Mouse (Mus musculus) CH12F3 (cell line): ENCODE measurements around the gene Igf2.

Source experiments
- in situ Hi-C: fragments of 300-500 bp; cut with MboI; formaldehyde crosslinking; loops from 2 replicates; pipeline ENCODE4 v1.14.3; 2020; ENCODE audit warnings: low sequenced_read_pairs

Gene Igf2

GRCm38 (mm10) chr7:142666659-142667058, at the start of gene Igf2:
Gene Igf2 (minus strand): TSS chr7:142666816.
- in situ Hi-C loops, result no loop called here

DNA sequence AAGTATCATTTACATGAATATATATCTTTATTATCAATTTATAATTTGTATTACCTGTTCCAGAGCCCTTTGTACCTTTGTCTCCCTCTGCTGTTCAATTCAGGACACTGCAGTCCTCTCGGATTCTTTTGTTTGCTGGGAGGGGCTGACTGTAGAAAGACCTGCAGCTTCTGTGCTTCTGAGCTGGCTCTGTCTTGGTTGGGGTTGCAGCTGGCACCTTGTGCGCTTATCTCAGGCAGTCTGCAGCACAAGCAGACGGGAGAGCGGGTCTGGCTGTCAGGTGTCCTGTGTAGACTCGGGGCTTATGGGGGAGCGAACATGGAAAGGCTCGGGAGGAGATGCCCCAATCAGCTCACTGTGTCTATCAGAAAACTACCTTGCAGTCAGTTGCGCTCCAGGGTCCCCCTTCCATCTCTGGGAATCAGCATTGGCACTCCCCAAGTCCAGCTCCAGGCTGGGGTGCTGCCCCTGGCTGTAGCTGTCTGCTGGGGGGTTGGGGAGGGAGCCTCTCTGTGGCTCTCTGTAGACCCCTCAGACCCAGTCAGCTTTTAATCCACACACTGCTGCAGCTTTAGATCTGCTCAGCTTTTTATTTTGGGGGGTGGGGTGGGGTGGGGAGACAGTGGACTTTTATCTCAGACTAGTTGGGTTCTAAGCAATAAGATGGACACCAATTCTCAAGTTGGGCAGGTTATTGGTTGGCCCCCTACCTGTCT, 48.3 kb upstream of the Igf2 start:
- in situ Hi-C loops, result no loop called here

- in situ Hi-C loops, result no loop called here
Observed at GRCm38 (mm10) chr7:142706873-142707272, 40.3 kb upstream of the Igf2 start.

- in situ Hi-C loops, result no loop called here
Observed at GRCm38 (mm10) chr7:142699334-142699860, 32.8 kb upstream of the Igf2 start.

GRCm38 (mm10) chr7:142678611-142679010, 12.0 kb upstream of the Igf2 start:
- in situ Hi-C loops, result loop anchor here (10.0 kb wide), 3 partner anchors 144 to 344 kb away; partner anchors contain the start of genes Mrpl23 and Syt8

- in situ Hi-C loops, result loop anchor here (10.0 kb wide), 3 partner anchors 141 to 341 kb away; partner anchors contain the start of genes Mrpl23 and Syt8
Observed at GRCm38 (mm10) chr7:142675644-142676043, 9.0 kb upstream of the Igf2 start.

DNA sequence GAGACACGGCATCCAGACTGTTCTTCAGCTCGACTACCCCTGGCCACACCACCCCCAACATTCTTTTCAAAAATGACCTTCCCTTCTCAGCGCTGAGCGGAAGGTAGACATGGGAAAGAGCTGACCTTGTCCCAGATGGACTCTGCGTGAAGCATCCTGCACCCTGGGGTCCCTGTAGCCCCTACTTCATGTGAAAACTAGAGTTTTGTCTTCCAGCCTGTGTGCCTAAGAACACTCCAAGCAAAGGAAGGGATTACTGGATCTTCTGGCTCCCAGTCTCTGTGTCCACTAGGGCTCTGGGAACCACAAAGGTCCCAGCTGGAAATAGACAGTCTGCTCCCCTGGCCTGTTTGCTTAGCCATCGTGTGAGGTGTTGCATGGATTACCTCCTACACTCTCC, 8.5 kb upstream of the Igf2 start:
- in situ Hi-C loops, result loop anchor here (10.0 kb wide), 3 partner anchors 140 to 340 kb away; partner anchors contain the start of genes Mrpl23 and Syt8

DNA sequence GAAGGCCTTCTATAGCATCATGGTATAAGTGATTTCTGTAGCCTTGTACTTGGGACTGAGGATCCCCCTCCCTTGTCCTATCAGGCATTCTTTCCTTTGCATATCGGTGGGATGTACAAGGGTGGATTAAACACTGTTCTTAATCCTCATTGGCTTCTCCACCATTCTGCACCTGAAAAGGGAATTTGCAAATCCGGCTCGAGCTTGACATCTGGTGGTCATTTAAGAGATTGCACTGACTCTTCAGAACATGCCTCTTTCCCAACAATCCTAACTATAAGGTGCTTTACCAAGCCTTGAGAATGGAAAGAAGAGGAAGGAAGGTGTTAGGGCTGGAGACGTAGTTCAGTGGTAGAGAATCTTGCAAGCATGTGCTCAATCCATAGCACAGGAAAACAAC, 5.5 kb upstream of the Igf2 start:
- in situ Hi-C loops, result loop anchor here (10.0 kb wide), 3 partner anchors 137 to 337 kb away; partner anchors contain the start of genes Mrpl23 and Syt8

DNA sequence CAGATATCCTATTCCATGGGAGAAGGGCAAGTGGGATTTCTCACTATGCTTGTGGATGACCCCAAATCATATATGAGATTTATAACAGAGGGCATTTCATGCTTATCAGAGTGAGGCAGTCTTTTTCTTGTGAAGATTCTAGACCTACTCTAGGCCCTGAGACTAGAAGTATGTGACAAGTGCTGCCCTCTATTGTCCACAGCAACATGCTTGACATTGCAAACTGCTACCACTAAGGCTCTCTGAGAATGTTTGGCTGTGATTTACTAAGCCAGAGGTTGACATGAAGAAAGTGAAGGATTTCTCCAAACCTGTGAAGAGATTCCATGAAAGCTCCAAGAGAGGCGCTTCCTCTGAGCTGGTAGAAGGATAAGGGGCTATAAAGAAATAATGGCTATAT, 4.5 kb upstream of the Igf2 start:
- in situ Hi-C loops, result loop anchor here (10.0 kb wide), 3 partner anchors 136 to 336 kb away; partner anchors contain the start of genes Mrpl23 and Syt8

DNA sequence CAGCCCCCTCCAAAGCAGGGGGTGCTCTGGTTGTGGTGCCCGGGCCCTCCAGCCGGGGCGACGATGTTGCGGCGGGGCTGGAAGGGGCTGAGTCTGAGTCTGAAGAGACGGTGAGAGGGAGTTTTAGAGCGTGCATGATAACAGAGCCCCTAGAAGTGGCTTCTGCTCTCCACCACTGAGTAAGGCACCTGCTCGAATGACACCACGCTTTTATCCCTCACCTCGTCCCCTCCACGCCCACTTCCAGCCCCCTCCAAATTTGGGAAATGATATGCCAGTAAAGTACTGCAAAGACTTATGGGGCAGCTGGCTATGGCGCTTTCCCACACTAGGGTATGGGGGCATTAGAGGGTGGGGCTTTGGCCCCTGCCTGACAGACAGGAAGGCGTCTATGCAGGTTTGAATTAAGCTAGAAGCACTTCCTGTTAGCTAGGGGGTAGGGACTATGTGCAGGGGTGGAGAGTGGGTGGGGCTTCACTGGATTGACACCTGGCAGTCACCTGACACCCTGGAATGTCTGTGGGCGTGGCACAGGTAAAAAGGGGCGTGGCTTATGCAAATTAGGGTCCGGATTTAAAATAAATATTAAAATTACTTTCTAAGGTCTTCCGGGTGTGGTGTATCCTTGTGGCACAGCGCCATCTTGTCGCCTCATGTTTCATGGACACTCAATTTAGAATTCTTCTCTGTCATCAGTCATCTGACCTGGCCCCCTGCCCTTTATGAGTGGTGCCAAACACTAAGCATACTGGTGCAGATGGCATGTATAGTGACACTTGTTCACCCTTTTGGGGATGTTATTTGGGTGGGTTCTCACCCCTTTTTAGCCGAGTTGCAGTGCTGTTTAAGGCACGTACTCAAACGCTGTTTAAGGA, 3.4 kb upstream of the Igf2 start, which contains the start of gene Gm49394:
Gene Gm49394 (minus strand): TSS at position 192 of the 875 bp plus-strand sequence.
- in situ Hi-C loops, result loop anchor here (10.0 kb wide), 3 partner anchors 135 to 335 kb away; partner anchors contain the start of genes Mrpl23 and Syt8

- in situ Hi-C loops, result no loop called here
Observed at GRCm38 (mm10) chr7:142668328-142668727, 1.7 kb upstream of the Igf2 start.

GRCm38 (mm10) chr7:142667521-142667920, 905 bp upstream of the Igf2 start:
- in situ Hi-C loops, result no loop called here

DNA sequence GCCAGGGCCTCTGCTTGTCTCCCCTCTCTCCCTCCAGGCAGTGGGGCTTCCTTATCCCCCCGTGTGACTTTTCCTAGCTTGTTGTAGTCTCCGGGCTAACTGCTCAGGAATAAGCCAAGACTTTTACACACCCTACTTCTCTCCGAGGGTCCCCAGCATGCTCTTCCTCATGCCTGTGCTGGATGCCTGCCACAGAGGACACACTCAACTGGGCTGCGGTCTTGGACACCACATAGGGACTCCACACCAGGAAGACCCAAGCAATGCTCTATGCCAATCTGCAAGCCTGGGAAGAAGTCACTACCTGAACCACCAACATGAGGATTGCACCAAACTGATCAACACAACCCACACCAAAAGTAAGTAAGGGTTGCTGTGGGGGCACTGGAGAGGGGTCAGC, 507 bp downstream of the Igf2 start:
- in situ Hi-C loops, result no loop called here

- in situ Hi-C loops, result no loop called here
Observed at GRCm38 (mm10) chr7:142665364-142665763, 1.3 kb downstream of the Igf2 start.

DNA sequence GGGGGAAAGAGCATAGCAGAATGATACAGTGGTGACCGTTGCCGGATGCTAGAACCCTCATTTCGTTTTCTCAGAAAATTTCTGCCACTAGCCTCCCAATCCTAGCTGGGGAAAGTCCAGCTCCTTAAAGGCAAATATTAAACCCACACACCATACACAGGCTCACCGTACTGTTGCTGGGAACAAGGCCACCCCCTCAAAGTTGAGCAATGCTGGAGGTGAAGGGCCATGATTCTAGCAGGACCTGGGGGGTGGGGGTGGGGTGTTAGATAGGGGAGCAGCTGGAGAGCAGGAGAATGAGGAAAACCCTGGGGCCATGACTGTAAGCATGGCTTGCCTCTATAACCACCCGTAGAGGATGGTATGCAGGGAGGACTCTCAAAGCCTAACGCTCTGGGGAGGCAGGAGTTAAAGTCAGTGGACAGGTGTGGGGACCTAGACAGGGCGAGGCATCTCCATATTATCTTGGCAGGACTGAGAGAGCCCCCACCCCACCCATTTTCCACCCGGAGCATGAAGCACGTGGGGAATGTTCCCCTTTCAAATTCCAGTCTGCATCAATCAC, 2.1 kb downstream of the Igf2 start:
- in situ Hi-C loops, result no loop called here

GRCm38 (mm10) chr7:142663931-142664421, 2.6 kb downstream of the Igf2 start:
- in situ Hi-C loops, result no loop called here

GRCm38 (mm10) chr7:142663151-142663550, 3.5 kb downstream of the Igf2 start:
- in situ Hi-C loops, result no loop called here

DNA sequence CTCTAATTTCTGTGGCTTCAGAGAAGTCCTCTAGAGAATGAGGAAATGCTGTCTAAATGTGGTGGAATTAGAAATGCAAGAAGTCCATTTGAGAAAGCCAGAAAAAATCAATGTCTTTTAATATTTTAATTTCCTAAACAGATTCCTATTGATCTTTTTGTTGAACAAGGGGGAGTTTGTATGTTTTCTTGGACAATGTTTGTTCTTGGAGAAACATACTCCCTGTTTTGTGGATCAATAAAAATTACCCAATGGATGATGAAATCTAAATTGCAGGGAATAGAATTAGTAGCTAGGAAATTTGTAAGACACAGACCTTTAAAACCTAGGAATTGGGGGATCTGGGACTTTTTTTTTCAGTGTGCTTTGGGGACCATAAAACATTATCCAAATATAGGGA, 4.8 kb downstream of the Igf2 start:
- in situ Hi-C loops, result no loop called here

- in situ Hi-C loops, result no loop called here
Observed at GRCm38 (mm10) chr7:142661046-142661445, 5.6 kb downstream of the Igf2 start.

- in situ Hi-C loops, result no loop called here
Observed at GRCm38 (mm10) chr7:142660651-142660945, 6.0 kb downstream of the Igf2 start.
